Mouse (Mus musculus) testis, adult 2 months (tissue): ENCODE measurements at regions not wholly inside any gene's neighbourhood (a gene's known extent, or its start where the extent isn't known, plus 50 kb on each side); places are given as distances from the start of the nearest gene placed in this dataset.

ENCODE experiments used
- CTCF ChIP-seq: fragments of 200-500 bp; IDR thresholded peaks from 2 replicates; pipeline ENCODE4 v1.5.1; 2012; ENCODE audit warnings: low read depth, mild to moderate bottlenecking, inconsistent platforms, low read length, moderate library complexity; ENCODE audit not compliant: control insufficient read depth, insufficient read depth, insufficient replicate concordance
- POLR2A ChIP-seq: fragments of 200-500 bp; IDR thresholded peaks from 2 replicates; pipeline ENCODE4 v1.6.1; 2012; ENCODE audit warnings: low read depth, mild to moderate bottlenecking, inconsistent platforms, low read length, moderate library complexity; ENCODE audit not compliant: control insufficient read depth

- TF ChIP-seq CTCF (no peak), POLR2A (no peak)
These were observed 153.6 kb upstream of the Tnp1 start for GRCm38 (mm10) chr1:73169077-73169869.
